Mouse (Mus musculus) limb, embryonic 14.5 days (tissue): ENCODE measurements at regions not wholly inside any gene's neighbourhood (a gene's known extent, or its start where the extent isn't known, plus 50 kb on each side); places are given as distances from the start of the nearest gene placed in this dataset.

Source experiments
- ATAC-seq: fragments of 200-750 bp; cut with Nextera tagmentation; 2 replicates; pipeline ENCODE4 v1.8.0; 2017; ENCODE audit warnings: low read depth, moderate number of reproducible peaks, moderate TSS enrichment; ENCODE audit not compliant: low FRiP score
- DNase-seq: peaks from one replicate; pipeline ENCODE4 v3.0.0-alpha.2; 2015; ENCODE audit warnings: low spot score
- H3K27ac ChIP-seq: fragments of 300-500 bp; sonication (generic); replicated peaks from 2 replicates; pipeline ENCODE4 v1.5.1; 2014; ENCODE audit warnings: low read depth, mild to moderate bottlenecking, low read length, moderate library complexity, mixed read lengths
- H3K27me3 ChIP-seq: fragments of 300-500 bp; sonication (generic); 2 replicates; pipeline ENCODE4 v1.6.1; 2014; ENCODE audit warnings: low read length, mixed read lengths; ENCODE audit not compliant: control insufficient read depth, insufficient read depth
- H3K36me3 ChIP-seq: fragments of 300-500 bp; sonication (generic); 2 replicates; pipeline ENCODE4 v1.6.1; 2014; ENCODE audit warnings: mild to moderate bottlenecking, low read length, moderate library complexity, mixed read lengths; ENCODE audit not compliant: control insufficient read depth, insufficient read depth
- H3K4me1 ChIP-seq: fragments of 300-500 bp; sonication (generic); 2 replicates; pipeline ENCODE4 v1.6.1; 2014; ENCODE audit warnings: antibody characterized with exemption, low read length, mixed read lengths; ENCODE audit not compliant: control insufficient read depth, insufficient read depth
- H3K4me2 ChIP-seq: fragments of 300-500 bp; sonication (generic); replicated peaks from 2 replicates; pipeline ENCODE4 v1.6.1; 2014; ENCODE audit warnings: low read depth, mild to moderate bottlenecking, low read length, moderate library complexity; ENCODE audit not compliant: severe bottlenecking
- H3K4me3 ChIP-seq: fragments of 300-500 bp; sonication (generic); replicated peaks from 2 replicates; pipeline ENCODE4 v1.5.1; 2014; ENCODE audit warnings: low read length
- H3K9ac ChIP-seq: fragments of 300-500 bp; sonication (generic); 2 replicates; pipeline ENCODE4 v1.6.1; 2014; ENCODE audit warnings: mild to moderate bottlenecking, low read depth, low read length, moderate library complexity; ENCODE audit not compliant: severe bottlenecking
- H3K9me3 ChIP-seq: fragments of 300-500 bp; sonication (generic); 2 replicates; pipeline ENCODE4 v1.6.1; 2016; ENCODE audit warnings: low read length; ENCODE audit not compliant: control insufficient read depth
- POLR2A ChIP-seq: fragments of 200-500 bp; IDR thresholded peaks from 2 replicates; pipeline ENCODE4 v1.8.0; 2012; ENCODE audit warnings: inconsistent platforms, mild to moderate bottlenecking, moderate library complexity, borderline replicate concordance; ENCODE audit not compliant: insufficient read depth, insufficient read length; ENCODE audit errors: extremely low read depth
- WGBS: fragments of 180-500 bp; shearing (Covaris S2); extraction: QIAGEN DNeasy Blood & Tissue Kit; methylation state at CpG from one replicate; pipeline ENCODE4 v1.1.7; 2014; 5-methylcytosine and 5-hydroxymethylcytosine counted together

- Histone ChIP-seq H3K36me3 (no peaks in the 10 kb centered on the region), H3K27me3 (no peaks in the 10 kb centered on the region), H3K27ac (no peak overlapping the region), H3K9ac (no peak overlapping the region), H3K4me3 (no peak overlapping the region), H3K4me2 (no peak overlapping the region), H3K9me3 (no peaks in the 10 kb centered on the region), H3K4me1 (no peaks in the 10 kb centered on the region)
- DNase-seq: no peak
- no peak for TF ChIP-seq POLR2A
- WGBS: 85% methylated on average over 1 of the region's 1 CpGs
- no peak for ATAC-seq
Observed at GRCm38 (mm10) chr4:26793181-26793824, 446.6 kb upstream of the Manea start.

GRCm38 (mm10) chr4:26767896-26768295, 421.2 kb upstream of the Manea start:
- 84% methylated on average over 2 of the region's 2 CpGs for WGBS
- ATAC-seq (no peak), DNase-seq (no peak)
- Histone ChIP-seq H3K4me2 (no peak overlapping the region), H3K4me3 (no peak overlapping the region), H3K36me3 (no peaks in the 10 kb centered on the region), H3K9ac (no peak overlapping the region), H3K4me1 (no peaks in the 10 kb centered on the region), H3K27ac (no peak overlapping the region), H3K9me3 (no peaks in the 10 kb centered on the region), H3K27me3 (no peaks in the 10 kb centered on the region)
- no peak for TF ChIP-seq POLR2A

- no peak overlapping the region for H3K27ac ChIP-seq
- no peak overlapping the region for H3K4me3 ChIP-seq
- ATAC-seq (no peak), DNase-seq (no peak)
- no peaks in the 10 kb centered on the region for H3K4me1 ChIP-seq
- H3K9me3 ChIP-seq: no peaks in the 10 kb centered on the region
- no peaks in the 10 kb centered on the region for H3K36me3 ChIP-seq
- no peak overlapping the region for H3K9ac ChIP-seq
- no peak for TF ChIP-seq POLR2A
- no peaks in the 10 kb centered on the region for H3K27me3 ChIP-seq
- WGBS: 49% methylated on average over 16 of the region's 16 CpGs
- H3K4me2 ChIP-seq: no peak overlapping the region
Observed at GRCm38 (mm10) chr4:26766235-26767228, 419.8 kb upstream of the Manea start.

- H3K27me3 ChIP-seq: no peaks in the 10 kb centered on the region
- H3K4me3 ChIP-seq: no peak overlapping the region
- H3K9ac ChIP-seq: no peak overlapping the region
- TF ChIP-seq POLR2A: no peak
- WGBS: 76% methylated on average over 3 of the region's 3 CpGs
- no peaks in the 10 kb centered on the region for H3K9me3 ChIP-seq
- H3K4me1 ChIP-seq: no peaks in the 10 kb centered on the region
- no peak overlapping the region for H3K27ac ChIP-seq
- DNase-seq (no peak), ATAC-seq (no peak)
- no peaks in the 10 kb centered on the region for H3K36me3 ChIP-seq
- H3K4me2 ChIP-seq: no peak overlapping the region
Observed at GRCm38 (mm10) chr4:26740815-26741214, 394.1 kb upstream of the Manea start.

GRCm38 (mm10) chr4:26736381-26736780, 389.7 kb upstream of the Manea start:
- ATAC-seq: no peak

More at GRCm38 (mm10) chr4:26736381-26736780, 389.7 kb upstream of the Manea start:
- no peaks in the 10 kb centered on the region for H3K9me3 ChIP-seq
- no peak for TF ChIP-seq POLR2A
- H3K27ac ChIP-seq: no peak overlapping the region
- WGBS: 90% methylated on average over 3 of the region's 3 CpGs
- H3K4me1 ChIP-seq: no peaks in the 10 kb centered on the region
- H3K27me3 ChIP-seq: no peaks in the 10 kb centered on the region
- H3K36me3 ChIP-seq: no peaks in the 10 kb centered on the region
- no peak overlapping the region for H3K9ac ChIP-seq
- H3K4me3 ChIP-seq: no peak overlapping the region
- no peak overlapping the region for H3K4me2 ChIP-seq
- no peak for DNase-seq
